Mouse (Mus musculus): ENCODE data around the gene Actr6. TPM values are rescaled to one million over a fixed set of nuclear protein-coding genes. Genes with fewer than 3 reads are reported as not detected.

Gene Actr6
- 1 to 10 TPM; 6.9 to 8.0 TPM for total RNA-seq (2021)
- long read RNA-seq, experiment 1, transcript Actr6-201 (11 exons, 1,705 nt), result major isoform, 7 of 8 reads
- long read RNA-seq, experiment 1, partial matches to known transcripts, result 0 of 8 reads
- long read RNA-seq, experiment 1, other reads (novel, unspliced or antisense), result 1 of 8 reads
- long read RNA-seq, experiment 2, transcript Actr6-201 (11 exons, 1,705 nt), result major isoform, 5 of 8 reads
- long read RNA-seq, experiment 2, partial matches to known transcripts, result 1 of 8 reads
- long read RNA-seq, experiment 2, other reads (novel, unspliced or antisense), result 2 of 8 reads

- peak; percentile 80 to 93 for DNase-seq (ENCODE audit: low spot score in 2 of 2)
These were observed at the start of gene Actr6 for GRCm38 (mm10) chr10:89732001-89732794. Actr6 (minus strand) TSS chr10:89732295.

DNA sequence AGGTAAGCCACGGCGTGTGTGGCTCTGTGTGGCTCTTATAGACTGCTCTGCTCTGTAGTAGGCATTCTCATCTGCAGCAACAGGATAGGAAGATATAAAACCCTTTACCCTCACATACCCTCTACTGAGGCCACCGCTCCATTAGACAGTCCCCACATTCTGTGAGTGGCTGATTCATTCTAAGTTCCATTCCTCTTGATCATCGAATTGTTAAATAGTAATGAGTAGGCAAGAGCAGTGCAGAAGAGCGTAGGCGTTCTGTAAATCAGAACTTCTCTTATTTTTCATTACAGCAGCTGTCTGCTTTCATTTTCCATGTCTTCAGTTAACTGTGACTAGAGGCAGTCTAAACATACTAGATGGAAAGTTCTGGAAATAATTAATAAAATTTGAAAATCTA lies 43.9 kb upstream of the Actr6 start:
- no peak for DNase-seq (ENCODE audit: low spot score in 2 of 2)

- no peak for DNase-seq (ENCODE audit: low spot score in 2 of 2)
These were observed 39.8 kb upstream of the Actr6 start for GRCm38 (mm10) chr10:89771894-89772293.

DNA sequence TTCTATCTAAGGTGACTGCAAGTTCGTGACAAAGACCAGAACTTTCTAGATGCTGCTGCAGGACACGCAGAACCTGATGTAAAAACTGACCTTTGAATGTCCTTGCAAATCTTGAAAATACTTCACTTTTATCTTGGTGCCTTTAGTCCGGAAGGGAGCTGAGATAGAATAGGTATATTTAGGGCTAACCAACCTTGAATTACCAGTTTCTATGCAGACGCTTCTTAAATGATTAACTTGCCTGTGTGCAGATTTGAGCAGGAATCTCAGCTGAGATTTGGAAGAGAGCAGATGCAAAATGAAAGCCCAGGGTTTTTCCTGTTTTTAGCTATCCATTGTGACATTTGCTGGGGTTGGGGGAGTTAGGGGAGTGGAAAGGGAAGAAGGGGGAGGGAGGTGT lies 37.0 kb upstream of the Actr6 start:
- DNase-seq (ENCODE audit: low spot score in 2 of 2), result no peak

GRCm38 (mm10) chr10:89768352-89769020 lies 36.4 kb upstream of the Actr6 start:
- no peak for DNase-seq (ENCODE audit: low spot score in 2 of 2)

DNA sequence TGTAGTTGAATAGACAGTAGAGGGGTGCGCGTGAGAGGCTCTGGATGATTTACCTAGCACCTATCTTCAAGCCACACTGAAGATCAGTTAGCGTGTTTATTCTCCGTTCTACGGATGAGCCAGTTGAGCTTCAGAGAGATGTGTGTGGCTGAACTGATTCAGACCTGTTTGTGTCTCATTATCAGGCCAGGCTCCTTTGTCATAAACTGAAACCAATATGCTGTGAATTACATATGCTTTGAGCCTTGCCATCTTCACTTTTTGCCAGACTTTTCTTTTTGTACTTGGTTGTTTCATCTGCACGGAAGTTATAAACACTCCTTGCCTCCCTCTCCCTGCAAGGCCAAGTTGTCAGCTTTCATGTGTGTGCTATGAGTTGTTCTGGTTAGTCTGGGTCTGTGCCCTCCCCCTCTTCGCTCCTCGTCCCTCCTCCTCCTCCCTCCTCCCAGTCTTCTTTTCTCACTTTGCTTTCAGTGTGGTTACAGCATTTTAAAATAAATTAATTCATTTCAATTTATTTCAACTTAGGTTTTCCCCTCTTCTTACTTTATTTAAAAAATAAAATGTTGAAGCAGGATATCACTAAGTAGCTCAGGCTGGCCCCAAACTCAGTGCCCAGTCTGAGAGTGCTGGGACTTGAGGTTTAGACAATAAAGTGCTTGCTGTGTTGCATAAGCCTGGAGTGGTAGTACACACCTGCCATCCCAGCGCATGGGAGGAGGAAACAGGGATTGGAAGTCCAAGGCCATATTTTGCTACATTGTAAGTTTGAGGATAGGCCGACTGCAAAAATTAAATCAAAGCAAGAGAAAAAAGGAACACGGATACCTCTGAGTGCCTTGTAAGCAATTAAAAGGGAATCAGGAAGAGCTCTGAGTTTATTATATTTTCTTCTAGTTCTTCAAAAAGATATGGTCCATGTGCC lies 34.0 kb upstream of the Actr6 start:
- no peak for DNase-seq (ENCODE audit: low spot score in 2 of 2)

- no peak for DNase-seq (ENCODE audit: low spot score in 2 of 2)
These were observed 32.5 kb upstream of the Actr6 start for GRCm38 (mm10) chr10:89764457-89765121.

DNA sequence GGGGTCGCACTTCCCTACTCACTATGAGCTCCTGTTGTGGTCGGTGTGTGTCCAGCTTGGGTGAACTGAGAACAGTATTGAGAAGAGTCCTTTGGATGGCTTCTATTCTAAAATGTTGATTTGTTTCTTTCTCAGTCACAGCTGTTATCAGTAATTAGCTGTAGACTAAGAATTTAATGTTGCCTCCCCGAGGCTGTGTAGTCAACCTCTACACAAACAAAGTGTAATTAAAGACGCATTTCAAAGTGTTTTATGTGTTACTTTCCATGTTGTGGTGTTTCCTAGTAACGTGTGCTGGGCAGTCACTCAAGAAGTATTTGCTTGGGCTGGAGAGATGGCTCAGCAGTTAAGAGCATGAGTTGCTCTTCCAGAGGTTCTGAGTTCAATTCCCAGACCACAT lies 28.7 kb upstream of the Actr6 start:
- no peak for DNase-seq (ENCODE audit: low spot score in 2 of 2)

DNA sequence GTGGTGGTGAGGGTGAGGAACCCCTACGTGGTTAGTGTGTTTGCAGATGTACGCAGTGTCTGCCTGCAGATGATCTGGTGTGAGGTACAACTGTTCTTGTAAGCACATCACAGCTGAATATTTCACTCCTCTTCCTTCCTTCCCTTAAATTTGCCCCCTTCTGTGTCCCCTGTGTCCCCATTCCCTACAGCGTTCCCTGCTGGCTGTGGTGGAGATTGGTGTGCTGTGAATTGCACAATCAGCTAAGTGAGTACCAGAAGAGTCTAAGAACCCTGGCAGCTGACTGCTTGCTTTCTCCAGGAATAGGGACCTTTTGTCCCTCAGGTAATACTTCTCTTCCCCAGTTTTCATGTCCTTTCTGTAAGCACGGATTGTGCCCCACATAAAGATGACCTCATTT lies 23.1 kb upstream of the Actr6 start:
- no peak for DNase-seq (ENCODE audit: low spot score in 2 of 2)

DNA sequence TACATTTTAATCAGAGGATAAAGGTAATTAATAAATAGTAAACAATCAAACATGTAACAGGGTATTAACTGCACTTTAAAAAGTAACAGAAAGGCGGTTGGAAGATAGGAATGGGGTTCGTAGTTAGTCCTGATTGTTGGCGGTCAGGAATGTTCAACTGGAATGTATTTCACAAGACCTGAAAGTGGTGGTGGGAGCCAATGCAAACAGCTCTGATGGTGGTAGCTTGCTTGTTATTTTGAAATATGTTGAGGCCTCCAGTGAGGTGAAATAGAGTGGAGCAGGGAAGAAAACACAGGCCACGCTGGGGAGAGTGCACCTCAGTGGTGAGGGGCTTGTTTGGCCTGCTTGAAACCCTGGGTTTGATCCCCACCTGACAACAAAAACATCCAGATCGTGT lies 19.0 kb upstream of the Actr6 start:
- DNase-seq (ENCODE audit: low spot score in 2 of 2), result no peak

DNA sequence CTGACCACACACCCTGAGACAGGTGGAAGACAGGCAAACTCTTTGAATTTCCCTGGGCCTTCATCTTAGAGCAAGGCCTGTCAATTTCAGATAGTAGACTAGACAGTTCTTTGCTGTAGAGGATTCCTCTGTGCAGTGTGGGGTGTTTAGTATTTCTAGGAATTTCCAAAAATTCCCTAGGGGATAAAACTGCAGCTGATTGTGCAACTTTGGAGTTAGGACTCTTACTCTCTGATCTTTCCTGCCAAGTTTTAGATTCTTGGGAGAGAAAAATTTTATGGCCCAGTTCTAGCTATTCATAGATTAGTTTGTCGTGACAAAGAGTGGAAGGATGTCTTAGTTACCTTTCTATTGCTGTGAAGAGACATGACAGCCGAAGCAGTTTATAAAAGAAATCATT lies 16.5 kb upstream of the Actr6 start:
- no peak for DNase-seq (ENCODE audit: low spot score in 2 of 2)

- no peak for DNase-seq (ENCODE audit: low spot score in 2 of 2)
These were observed 15.8 kb upstream of the Actr6 start for GRCm38 (mm10) chr10:89747911-89748310.

DNA sequence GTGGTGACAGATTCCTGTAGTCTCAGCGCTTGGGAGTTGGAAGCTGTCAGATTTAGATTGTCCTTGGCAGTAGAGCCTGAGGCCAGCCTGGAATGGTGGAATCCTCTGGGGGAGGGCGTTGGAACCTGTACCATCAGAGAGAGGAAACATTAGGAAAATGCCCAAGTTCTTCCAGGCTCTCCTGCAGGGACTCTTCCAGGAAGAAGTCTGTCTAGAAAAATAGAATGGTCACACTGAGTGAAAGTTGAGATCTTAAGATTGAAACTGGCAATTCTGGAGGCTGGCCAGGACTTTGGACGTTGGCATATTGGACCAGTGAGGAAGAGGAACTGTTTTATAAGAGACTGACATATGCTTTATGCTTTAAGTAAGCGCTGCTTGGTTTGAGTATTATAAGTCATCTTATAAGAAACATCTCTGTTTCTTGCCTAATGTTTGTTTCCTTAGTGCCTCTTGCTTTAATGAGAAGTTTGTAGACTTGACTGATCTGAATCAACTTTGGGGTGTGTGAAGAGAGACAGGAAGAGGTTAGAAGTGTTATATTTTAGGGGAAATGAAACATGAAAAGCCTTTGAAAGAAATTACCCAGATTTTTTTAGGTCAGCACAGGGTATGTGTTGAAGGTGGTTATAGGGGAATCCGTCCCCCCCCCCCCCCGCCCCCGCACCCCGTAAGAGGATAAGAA lies 15.3 kb upstream of the Actr6 start:
- no peak for DNase-seq (ENCODE audit: low spot score in 2 of 2)

DNA sequence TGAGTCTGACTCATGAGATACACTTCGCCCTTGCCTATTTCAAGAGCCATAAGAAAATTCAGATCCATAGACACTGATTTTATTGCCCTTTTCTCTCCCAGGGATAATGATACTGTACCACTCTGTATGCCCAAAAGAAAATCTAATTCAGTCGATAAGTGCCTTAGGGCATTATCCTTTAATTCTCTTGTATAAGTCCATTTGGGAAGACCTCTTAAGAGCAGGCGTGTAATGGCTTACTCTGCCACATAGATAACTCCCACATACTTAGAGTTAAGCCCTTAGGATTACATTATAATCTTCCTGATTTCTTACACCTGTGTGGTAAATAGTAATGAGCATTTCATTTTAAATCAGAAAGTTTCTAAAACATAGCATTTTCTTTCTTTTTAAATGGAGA lies 14.5 kb upstream of the Actr6 start:
- no peak for DNase-seq (ENCODE audit: low spot score in 2 of 2)

DNA sequence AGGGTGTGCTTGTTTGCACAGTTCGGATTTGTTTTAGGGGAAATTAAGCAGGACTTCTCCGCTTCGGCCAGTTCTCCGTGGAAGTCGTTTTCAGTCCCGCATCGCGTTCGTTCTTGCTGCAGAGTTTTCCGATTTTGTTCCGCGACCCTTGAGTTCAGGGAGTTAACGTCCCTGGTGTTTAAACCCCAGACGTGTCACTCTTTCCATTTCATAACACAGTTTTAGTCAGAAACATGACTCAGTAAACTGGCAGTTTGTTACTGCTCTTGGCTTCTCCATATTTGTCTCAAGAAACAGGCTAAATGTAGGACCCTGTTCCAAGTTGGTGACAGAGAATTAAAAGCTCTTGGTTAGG lies 13.5 kb upstream of the Actr6 start:
- no peak for DNase-seq (ENCODE audit: low spot score in 2 of 2)

DNA sequence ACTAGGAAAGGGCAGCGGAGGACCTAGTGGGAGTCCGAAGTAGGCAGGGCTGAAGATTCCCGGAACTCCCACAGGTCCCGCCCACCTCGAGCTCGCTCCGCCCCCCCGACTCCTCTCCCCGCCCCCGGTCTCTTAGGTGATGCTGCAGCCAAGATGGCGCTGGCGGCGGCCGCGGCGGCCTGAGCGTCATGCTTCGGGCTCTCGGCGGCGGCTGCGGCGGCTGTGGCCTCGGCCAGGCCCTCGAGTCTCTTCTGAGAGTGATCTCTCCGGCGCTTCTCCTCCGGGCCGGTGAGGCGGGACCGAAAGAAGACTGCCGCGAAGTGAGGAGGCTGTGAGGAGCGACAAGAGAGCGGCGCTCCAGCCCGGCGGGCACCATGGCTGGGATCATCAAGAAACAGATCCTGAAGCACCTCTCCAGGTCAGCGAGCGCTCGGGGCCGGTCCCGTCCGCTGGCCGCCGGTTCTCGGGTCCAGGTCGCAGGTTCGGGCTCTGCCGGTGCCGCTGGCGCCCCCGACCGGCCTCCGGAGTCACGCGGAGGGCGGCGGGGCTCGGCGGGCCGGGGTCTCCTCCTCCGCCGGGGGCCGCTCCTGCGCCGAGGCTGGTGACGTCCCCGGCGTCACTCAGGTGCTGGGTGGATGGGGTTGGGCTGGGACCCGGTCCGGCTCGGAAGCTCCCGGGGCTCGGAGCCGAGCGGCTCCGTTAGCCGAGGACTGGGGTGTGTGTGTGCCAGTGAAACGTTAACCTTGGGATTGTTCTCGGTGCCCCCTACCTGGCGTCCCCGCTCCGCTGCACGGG lies 13.0 kb upstream of the Actr6 start, which contains the start of gene Uhrf1bp1l:
TSS of gene Uhrf1bp1l (plus strand) at position 121 of the 795 bp plus-strand sequence.
- DNase-seq (ENCODE audit: low spot score in 2 of 2), result peak; percentile 89 to 93

DNA sequence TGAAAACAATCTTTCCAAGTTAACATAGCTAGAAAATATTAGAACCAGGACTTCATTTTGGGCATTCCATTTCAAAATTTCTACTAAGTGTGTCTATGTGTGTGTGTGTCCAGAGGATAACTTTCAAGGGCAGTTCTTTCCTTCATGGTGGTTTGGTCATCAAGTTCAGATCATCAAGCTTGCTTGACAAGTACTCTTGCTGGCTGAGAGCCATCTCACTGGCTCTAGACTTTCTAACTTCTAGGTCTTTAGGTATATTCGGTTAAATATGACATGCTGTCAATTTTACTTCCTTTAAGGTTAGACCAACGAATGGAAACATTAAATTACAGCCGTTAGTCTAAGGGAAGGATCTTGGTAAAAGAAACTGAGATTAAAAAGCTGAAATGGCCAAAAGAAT lies 12.2 kb upstream of the Actr6 start:
- no peak for DNase-seq (ENCODE audit: low spot score in 2 of 2)

- DNase-seq (ENCODE audit: low spot score in 2 of 2), result no peak
These were observed 11.2 kb upstream of the Actr6 start for GRCm38 (mm10) chr10:89743266-89743665.

- DNase-seq (ENCODE audit: low spot score in 2 of 2), result no peak
These were observed 8.9 kb upstream of the Actr6 start for GRCm38 (mm10) chr10:89740995-89741394.
